Mouse (Mus musculus) kidney, adult 18-20 months (tissue): ENCODE results near the gene Nradd.

Experiments used
- DNase-seq: peaks from one replicate; pipeline ENCODE4 v3.0.0; 2021

Nradd gene

GRCm38 (mm10) chr9:110624361-110625166 lies at the start of gene Nradd:
Gene Nradd (minus strand): TSS chr9:110624452.
- DNase-seq, result peak; percentile 86

GRCm38 (mm10) chr9:110673107-110673752 lies 49.0 kb upstream of the Nradd start:
- DNase-seq, result no peak

DNA sequence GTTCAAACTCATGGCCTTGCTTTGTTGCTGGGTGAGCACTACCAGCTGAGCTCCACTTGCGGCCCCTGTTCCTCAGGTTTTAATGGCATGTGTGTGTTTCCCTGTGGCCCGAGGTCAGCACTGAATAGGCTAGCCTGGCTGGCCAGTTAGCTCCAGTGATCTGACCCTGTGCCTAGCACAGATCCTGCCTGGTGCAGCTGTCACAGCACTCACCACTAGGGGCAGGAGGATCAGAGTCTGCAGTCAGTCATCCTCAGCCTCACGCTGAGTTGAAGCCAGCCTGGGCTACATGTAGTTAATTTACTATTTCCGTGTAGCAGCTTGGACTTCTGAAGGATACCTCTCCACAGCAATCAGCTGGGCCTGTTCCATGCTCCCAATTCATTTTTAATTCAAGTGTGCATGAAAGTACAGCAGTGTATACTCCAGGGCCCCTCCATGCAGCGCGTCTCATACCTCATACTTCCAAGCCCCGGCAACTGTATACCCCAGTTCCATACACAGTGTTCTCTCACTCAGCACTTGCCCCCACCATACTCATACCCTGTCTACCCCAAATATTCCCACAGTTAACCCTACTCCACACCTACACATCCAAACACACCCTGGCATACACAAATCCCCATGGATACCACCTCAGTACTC lies 48.3 kb upstream of the Nradd start:
- DNase-seq, result peak; percentile 69

- DNase-seq, result no peak
Measured at GRCm38 (mm10) chr9:110669785-110670184, 45.5 kb upstream of the Nradd start.

DNA sequence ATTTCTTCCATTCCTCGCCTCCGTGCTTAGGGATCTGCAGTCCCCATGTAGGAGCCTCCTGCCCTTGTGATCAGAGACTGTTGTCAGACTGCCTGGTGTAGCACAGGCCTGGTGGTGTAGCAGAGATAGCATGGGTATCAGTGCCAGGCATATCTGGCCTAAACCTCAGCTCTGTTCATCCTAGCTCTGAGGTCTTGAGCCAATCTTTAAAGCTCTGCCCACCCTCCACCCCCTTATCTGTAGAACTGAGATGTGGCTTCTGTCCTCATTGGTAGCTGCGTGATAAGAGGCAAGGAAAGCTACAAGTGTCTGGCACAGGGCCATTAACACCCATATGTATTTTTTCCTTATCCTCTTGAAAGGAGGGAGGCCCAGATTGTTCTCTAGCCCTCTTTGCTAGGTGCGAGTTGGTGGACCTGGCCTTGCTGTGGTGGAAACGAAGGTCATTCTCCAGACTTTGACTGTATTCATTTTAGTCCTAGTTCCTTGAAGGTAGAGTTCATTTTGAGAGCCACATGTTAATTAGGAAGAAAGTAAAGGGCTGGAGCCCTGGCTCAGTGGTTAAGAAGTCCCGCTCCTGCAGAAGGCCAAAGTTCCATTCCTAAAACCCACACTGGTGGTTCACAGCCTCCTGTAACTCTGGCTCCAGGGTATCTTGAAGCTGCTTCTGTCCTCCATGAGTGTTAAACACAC lies 44.5 kb upstream of the Nradd start:
- DNase-seq, result no peak

DNA sequence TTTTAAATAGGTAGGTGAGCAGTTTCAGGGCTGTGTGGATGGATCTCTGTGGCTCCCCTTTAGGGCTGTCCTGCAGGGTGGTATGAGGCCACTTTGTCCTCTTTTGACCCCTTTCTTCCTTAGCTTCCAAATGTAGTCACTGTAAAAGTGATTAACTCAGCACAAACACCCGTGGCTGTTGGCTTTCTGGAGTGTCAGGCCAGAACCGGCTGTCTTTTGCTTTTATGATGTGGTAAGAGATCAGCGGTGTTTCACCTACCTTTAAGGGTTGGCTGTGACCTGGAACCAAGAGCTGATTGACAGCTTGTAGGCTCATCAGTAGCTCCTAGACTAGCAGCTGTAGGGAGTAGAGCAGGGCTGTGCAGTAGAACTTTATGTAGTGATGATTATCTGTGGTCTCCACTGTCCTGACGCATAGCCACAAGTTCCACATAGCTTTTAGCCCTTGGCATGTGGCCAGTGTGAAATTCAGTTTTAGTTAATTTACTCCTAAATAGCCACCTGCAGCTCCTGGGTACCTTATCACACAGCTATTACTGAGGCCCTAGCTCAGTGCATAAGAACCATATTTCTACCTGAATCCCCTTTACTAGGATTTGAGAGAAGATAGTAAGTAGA lies 43.1 kb upstream of the Nradd start:
- peak; percentile 31 for DNase-seq

GRCm38 (mm10) chr9:110666374-110666773 lies 42.1 kb upstream of the Nradd start:
- DNase-seq, result no peak

- DNase-seq, result no peak
Measured at GRCm38 (mm10) chr9:110665912-110666311, 41.7 kb upstream of the Nradd start.

- DNase-seq, result no peak
Measured at GRCm38 (mm10) chr9:110662844-110663243, 38.6 kb upstream of the Nradd start.

- no peak for DNase-seq
Measured at GRCm38 (mm10) chr9:110660856-110661612, 36.8 kb upstream of the Nradd start.

DNA sequence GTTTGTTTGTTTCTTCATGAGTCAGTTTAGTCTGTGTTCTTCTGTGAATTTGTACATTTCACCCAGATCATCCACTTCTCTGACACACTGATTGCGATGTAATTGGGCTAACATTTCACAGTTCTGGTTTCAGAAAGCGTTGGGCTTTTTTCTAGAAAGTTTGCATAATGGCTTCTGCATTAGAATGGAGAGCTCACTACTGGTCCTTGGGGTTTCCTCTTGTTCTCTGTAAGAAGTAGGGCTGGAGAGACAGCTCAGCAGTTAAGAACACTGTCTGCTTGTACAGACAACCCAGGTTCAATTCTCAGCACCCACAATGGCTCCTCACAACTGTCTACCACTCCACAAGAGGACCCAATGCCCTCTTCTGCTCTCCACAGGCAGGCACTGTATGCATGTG lies 36.0 kb upstream of the Nradd start:
- no peak for DNase-seq

DNA sequence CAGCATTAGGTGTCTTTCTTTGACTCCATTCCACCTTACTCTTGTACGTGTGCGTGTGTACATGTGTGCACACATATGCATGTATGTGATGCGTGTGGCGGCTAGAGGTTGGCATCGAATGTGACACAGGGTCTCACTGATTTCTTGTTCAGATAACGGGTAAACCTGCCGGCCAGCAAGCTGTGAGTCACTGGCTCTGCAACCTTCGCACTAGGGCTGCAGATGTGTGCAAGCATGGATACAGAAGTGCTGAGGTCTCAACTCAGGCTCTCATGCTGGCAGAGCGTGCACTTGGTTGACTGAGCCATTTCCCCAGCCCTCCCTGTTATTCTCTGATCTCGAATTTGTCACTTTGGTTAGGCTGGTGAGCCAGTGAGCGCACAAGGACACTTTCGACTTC lies 35.3 kb upstream of the Nradd start:
- DNase-seq, result no peak

DNA sequence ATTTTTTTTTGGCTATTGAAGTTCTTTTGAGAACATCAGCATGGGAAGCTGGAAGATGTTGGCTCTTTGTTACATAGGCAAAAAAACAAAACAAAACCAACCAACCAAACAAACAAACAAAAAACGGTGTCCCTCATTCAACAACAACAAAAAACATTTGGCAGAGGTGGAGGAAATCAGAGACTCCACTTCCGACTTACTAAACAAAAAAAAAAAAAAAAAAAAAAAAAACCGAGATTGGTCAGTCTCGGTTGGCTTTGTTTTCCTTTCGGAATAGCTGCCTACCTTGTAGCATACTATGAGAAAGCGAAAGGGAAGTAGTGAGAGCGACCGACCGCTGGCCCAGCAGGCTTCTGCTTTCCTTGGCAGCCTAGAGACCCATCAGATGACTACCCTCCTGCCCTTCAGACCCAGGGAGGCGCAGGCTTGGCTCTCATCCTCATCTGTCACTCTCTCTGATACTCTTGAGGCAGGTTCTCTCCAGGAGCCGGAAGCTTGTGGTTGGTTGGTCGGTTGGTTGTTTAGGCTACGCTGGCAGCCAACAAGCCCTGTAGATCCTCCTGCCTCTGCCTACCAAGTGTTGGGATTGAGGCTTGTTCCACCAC lies 33.3 kb upstream of the Nradd start:
- peak; percentile 78 for DNase-seq

GRCm38 (mm10) chr9:110656249-110657221 lies 32.3 kb upstream of the Nradd start, which contains the start of gene Ccdc12:
Gene Ccdc12 (plus strand): TSS chr9:110656503.
- DNase-seq, result peak; percentile 98

DNA sequence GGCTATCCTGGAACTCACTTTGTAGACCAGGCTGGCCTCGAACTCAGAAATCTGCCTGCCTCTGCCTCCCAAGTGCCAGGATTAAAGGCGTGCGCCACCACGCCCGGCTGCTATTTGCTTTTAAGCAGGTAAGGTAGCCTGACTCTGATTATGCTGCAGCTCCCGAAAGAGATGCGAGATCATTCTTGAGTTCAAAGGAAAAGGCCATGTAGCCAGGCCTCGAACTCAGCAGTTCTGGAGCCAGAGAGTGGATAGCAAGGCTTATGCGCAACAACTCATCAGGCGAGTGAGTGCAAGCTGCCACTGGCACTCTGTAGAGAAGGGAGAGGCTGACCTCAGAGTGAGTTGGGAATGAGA lies 31.4 kb upstream of the Nradd start:
- no peak for DNase-seq

DNA sequence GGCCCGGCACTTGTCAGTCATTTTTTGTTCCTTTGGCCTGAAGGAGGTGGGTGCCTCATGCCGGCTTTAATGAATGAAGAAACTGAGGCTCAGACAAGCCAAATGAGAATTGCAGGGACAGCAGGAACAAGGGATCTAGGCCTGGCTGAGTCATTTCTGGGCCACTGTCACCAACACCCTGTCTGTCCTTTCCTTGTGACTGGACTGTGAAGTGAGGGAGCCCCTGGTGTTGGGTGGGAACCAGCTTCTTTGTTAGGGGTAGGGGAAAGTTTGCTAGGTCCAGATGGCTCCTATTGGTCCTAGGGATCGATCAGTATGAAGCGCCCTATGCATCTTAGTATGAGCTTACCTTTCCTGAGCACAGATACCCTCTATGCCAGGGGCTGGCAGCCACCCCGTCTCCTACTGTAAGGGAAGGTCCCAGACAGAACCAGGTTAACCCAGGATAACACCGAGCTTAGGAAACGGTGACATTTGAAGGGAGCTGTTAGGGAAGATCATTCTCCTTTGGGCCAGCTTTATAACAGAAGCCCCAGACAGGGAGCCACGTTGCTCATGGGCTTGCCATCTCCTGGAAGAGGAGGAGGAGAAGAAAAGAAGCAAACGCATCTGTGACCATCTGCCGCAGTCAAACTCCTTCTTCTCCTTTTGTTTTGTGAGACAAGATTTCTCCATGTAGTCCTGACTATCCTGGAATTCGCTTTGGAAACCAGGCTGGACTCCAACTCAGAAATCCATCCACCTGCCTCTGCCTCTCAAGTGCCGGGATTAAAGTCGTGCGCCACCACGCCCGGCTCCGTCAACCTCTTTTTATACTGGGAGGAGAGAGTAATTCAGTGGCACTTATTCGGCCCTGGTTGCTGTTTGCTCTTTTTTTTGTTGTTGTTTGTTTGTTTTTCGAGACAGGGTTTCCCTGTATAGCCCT lies 30.7 kb upstream of the Nradd start:
- DNase-seq, result no peak

GRCm38 (mm10) chr9:110653655-110654461 lies 29.6 kb upstream of the Nradd start, which contains the start of gene Nbeal2:
Gene Nbeal2 (minus strand): TSS chr9:110654161.
- peak; percentile 97 for DNase-seq

- no peak for DNase-seq
Measured at GRCm38 (mm10) chr9:110652963-110653654, 28.9 kb upstream of the Nradd start.
